Mouse (Mus musculus): ENCODE measurements around the gene Syn3.

DNA sequence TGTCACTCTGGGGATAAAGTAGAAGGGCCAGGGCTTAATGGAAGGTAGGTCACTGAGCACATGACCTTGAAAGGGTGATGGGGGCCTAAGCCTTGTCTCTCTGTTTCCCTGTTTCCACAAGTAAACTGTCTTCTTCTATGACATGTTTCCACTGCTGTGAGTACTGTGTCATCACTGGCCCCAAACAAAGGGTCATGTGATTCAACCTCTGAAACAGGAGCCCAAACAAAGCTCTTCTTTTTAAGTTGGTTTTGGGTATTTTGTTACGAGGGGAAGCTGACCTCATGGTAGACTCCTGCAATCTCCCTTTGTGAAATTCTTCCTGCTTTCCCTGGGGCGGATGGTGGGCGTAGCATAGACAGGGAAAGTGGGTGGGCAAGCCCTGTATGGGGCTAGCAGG, 438.4 kb downstream of the Syn3 start:
- TF ChIP-seq GATA1 (IDR thresholded peaks at IDR 0.05; ENCODE audit: borderline replicate concordance, low read length) (no peak), FLI1 (IDR thresholded peaks at IDR 0.05; ENCODE audit: low read length) (no peak)
